Mouse (Mus musculus) brown adipose tissue, adult 24 weeks (tissue): ENCODE measurements around the gene Slc16a13. TPM values are rescaled to one million over a fixed set of nuclear protein-coding genes. Genes with fewer than 3 reads are reported as not detected.

Experiments used
- H3K27ac ChIP-seq: fragments of 200-500 bp; replicated peaks from 2 replicates; pipeline ENCODE4 v1.5.1; 2012; ENCODE audit warnings: low read depth, mild to moderate bottlenecking, low read length
- H3K4me1 ChIP-seq: fragments of 200-500 bp; 2 replicates; pipeline ENCODE4 v1.6.1; 2012; ENCODE audit warnings: low read length, mixed read lengths; ENCODE audit not compliant: control insufficient read depth, insufficient read depth, insufficient read length
- H3K4me3 ChIP-seq: fragments of 200-500 bp; 2 replicates; pipeline ENCODE4 v1.5.1; 2012; ENCODE audit warnings: low read depth, mild to moderate bottlenecking, low read length, moderate library complexity; ENCODE audit not compliant: insufficient read depth
- polyA plus RNA-seq: library from polyadenylated mRNA; stranded (reverse); fragments of >200 nt; gene quantifications from 2 replicates; pipeline ENCODE4 v1.2.4, GENCODE M21; 2012; ENCODE audit not compliant: missing spikeins, insufficient read depth, insufficient read length

The Slc16a13 gene
- polyA plus RNA-seq, 1 experiment: 0.67 TPM

GRCm38 (mm10) chr11:70237457-70238167 lies 16.7 kb upstream of the Slc16a13 start, which contains the start of gene 0610010K14Rik:
Gene 0610010K14Rik, minus strand, starts transcription at chr11:70237914.
- peaks cover 2% of the 10 kb centered on the region; the same call in 1 of the 2 replicates for H3K4me1 ChIP-seq
- H3K27ac ChIP-seq: peak within 1 kb of the TSS; percentile 94
- H3K4me3 ChIP-seq: peak within 1 kb of the TSS; percentile 91

GRCm38 (mm10) chr11:70236717-70237116 lies 15.9 kb upstream of the Slc16a13 start:
- H3K4me3 ChIP-seq: peak overlapping the region; percentile 91
- H3K27ac ChIP-seq: peak overlapping the region; percentile 94

GRCm38 (mm10) chr11:70235254-70235900 lies 14.5 kb upstream of the Slc16a13 start:
- H3K27ac ChIP-seq: no peak overlapping the region
- no peak overlapping the region for H3K4me3 ChIP-seq
- H3K4me1 ChIP-seq: peaks cover 2% of the 10 kb centered on the region; the same call in 1 of the 2 replicates

More at GRCm38 (mm10) chr11:70236717-70237116, 15.9 kb upstream of the Slc16a13 start:
- H3K4me1 ChIP-seq: peaks cover 2% of the 10 kb centered on the region; the same call in 1 of the 2 replicates

- peaks cover 2% of the 10 kb centered on the region; the same call in 1 of the 2 replicates for H3K4me1 ChIP-seq
- peak overlapping the region; percentile 89 for H3K27ac ChIP-seq
- H3K4me3 ChIP-seq: peak overlapping the region; percentile 83
Observed at GRCm38 (mm10) chr11:70234497-70234896, 13.6 kb upstream of the Slc16a13 start.

GRCm38 (mm10) chr11:70234037-70234436 lies 13.2 kb upstream of the Slc16a13 start:
- H3K4me1 ChIP-seq: peaks cover 2% of the 10 kb centered on the region; the same call in 1 of the 2 replicates
- peak overlapping the region; percentile 89 for H3K27ac ChIP-seq
- peak overlapping the region; percentile 83 for H3K4me3 ChIP-seq

GRCm38 (mm10) chr11:70233016-70233415 lies 12.2 kb upstream of the Slc16a13 start:
- Histone ChIP-seq H3K4me3 (peak overlapping the region; percentile 83), H3K27ac (peak overlapping the region; percentile 89), H3K4me1 (no peaks in the 10 kb centered on the region; the same call in 1 of the 2 replicates)

GRCm38 (mm10) chr11:70232546-70232945 lies 11.7 kb upstream of the Slc16a13 start:
- H3K4me1 ChIP-seq: no peaks in the 10 kb centered on the region; the same call in 1 of the 2 replicates
- H3K27ac ChIP-seq: peak overlapping the region; percentile 94
- H3K4me3 ChIP-seq: peak overlapping the region; percentile 83

- no peaks in the 10 kb centered on the region; the same call in 1 of the 2 replicates for H3K4me1 ChIP-seq
Observed at GRCm38 (mm10) chr11:70230239-70230727, 9.4 kb upstream of the Slc16a13 start.

GRCm38 (mm10) chr11:70229260-70230010 lies 8.6 kb upstream of the Slc16a13 start, which contains the start of gene Bcl6b:
Gene Bcl6b, minus strand, starts transcription at chr11:70229798.
- no peaks in the 10 kb centered on the region for H3K4me1 ChIP-seq
- H3K4me3 ChIP-seq: peak within 1 kb of the TSS; percentile 65
- H3K27ac ChIP-seq: peak within 1 kb of the TSS; percentile 99

More at GRCm38 (mm10) chr11:70230239-70230727, 9.4 kb upstream of the Slc16a13 start:
- Histone ChIP-seq H3K4me3 (peak overlapping the region; percentile 65), H3K27ac (peak overlapping the region; percentile 99)

- H3K4me3 ChIP-seq: peak overlapping the region; percentile 64
- H3K4me1 ChIP-seq: no peaks in the 10 kb centered on the region
- H3K27ac ChIP-seq: peak overlapping the region; percentile 95
Observed at GRCm38 (mm10) chr11:70228828-70229227, 8.0 kb upstream of the Slc16a13 start.

GRCm38 (mm10) chr11:70227661-70228245 lies 6.9 kb upstream of the Slc16a13 start:
- Histone ChIP-seq H3K4me3 (peak overlapping the region; percentile 64), H3K4me1 (peaks cover 3% of the 10 kb centered on the region; the same call in 1 of the 2 replicates), H3K27ac (peak overlapping the region; percentile 95)

- peak overlapping the region; percentile 64 for H3K4me3 ChIP-seq
- peaks cover 3% of the 10 kb centered on the region; the same call in 1 of the 2 replicates for H3K4me1 ChIP-seq
- H3K27ac ChIP-seq: peak overlapping the region; percentile 95
Observed at GRCm38 (mm10) chr11:70227126-70227525, 6.3 kb upstream of the Slc16a13 start.

- Histone ChIP-seq H3K4me1 (peaks cover 3% of the 10 kb centered on the region; the same call in 1 of the 2 replicates), H3K4me3 (peak overlapping the region; percentile 64), H3K27ac (peak overlapping the region; percentile 95)
Observed at GRCm38 (mm10) chr11:70226602-70226890, 5.7 kb upstream of the Slc16a13 start.

- Histone ChIP-seq H3K4me1 (peaks cover 3% of the 10 kb centered on the region; the same call in 1 of the 2 replicates), H3K27ac (peak overlapping the region; percentile 95), H3K4me3 (peak overlapping the region; percentile 64)
Observed at GRCm38 (mm10) chr11:70225798-70226601, 5.1 kb upstream of the Slc16a13 start.
